Mouse (Mus musculus): ENCODE data around the gene Tchp. TPM values are rescaled to one million over a fixed set of nuclear protein-coding genes. Genes with fewer than 3 reads are reported as not detected.

The Tchp gene
- polyA plus RNA-seq, 1 experiment, result not detected

GRCm38 (mm10) chr5:114761980-114762379 lies 54.4 kb downstream of the Tchp start:
- H3K4me1 ChIP-seq (ENCODE audit: control insufficient read depth, insufficient read depth, low read length), result peaks cover 8% of the 10 kb centered on the region; the same call in 1 of the 2 replicates
- TF ChIP-seq POLR2A (IDR thresholded peaks at IDR 0.05; ENCODE audit: insufficient read depth, low read depth, low read length) (no peak), CTCF (IDR thresholded peaks at IDR 0.05; ENCODE audit: insufficient read depth, low read depth, low read length) (no peak)
- H3K4me3 ChIP-seq (ENCODE audit: insufficient read depth, low read depth, low read length), result no peak overlapping the region
- 77% methylated on average over 8 of the region's 8 CpGs for WGBS
- no peak overlapping the region for H3K27ac ChIP-seq (ENCODE audit: insufficient read depth, low read depth, low read length)

GRCm38 (mm10) chr5:114764812-114765735 lies 57.5 kb downstream of the Tchp start:
- Histone ChIP-seq H3K4me3 (ENCODE audit: insufficient read depth, low read depth, low read length) (no peak overlapping the region), H3K27ac (ENCODE audit: insufficient read depth, low read depth, low read length) (no peak overlapping the region), H3K4me1 (ENCODE audit: control insufficient read depth, insufficient read depth, low read length) (peaks cover 15% of the 10 kb centered on the region; the same call in 1 of the 2 replicates)
- TF ChIP-seq CTCF (IDR thresholded peaks at IDR 0.05; ENCODE audit: insufficient read depth, low read depth, low read length) (no peak), POLR2A (IDR thresholded peaks at IDR 0.05; ENCODE audit: insufficient read depth, low read depth, low read length) (no peak)
- 70% methylated on average over 18 of the region's 18 CpGs for WGBS

- no peak overlapping the region for H3K27ac ChIP-seq (ENCODE audit: insufficient read depth, low read depth, low read length)
- TF ChIP-seq POLR2A (IDR thresholded peaks at IDR 0.05; ENCODE audit: insufficient read depth, low read depth, low read length) (no peak), CTCF (IDR thresholded peaks at IDR 0.05; ENCODE audit: insufficient read depth, low read depth, low read length) (no peak)
- WGBS, result 90% methylated on average over 8 of the region's 8 CpGs
- H3K4me1 ChIP-seq (ENCODE audit: control insufficient read depth, insufficient read depth, low read length), result peaks cover 15% of the 10 kb centered on the region; the same call in 1 of the 2 replicates
- no peak overlapping the region for H3K4me3 ChIP-seq (ENCODE audit: insufficient read depth, low read depth, low read length)
Measured at GRCm38 (mm10) chr5:114766686-114767085, 59.1 kb downstream of the Tchp start.

GRCm38 (mm10) chr5:114767185-114767584 lies 59.6 kb downstream of the Tchp start:
- 83% methylated on average over 7 of the region's 7 CpGs for WGBS
- Histone ChIP-seq H3K4me1 (ENCODE audit: control insufficient read depth, insufficient read depth, low read length) (peaks cover 18% of the 10 kb centered on the region; the same call in 1 of the 2 replicates), H3K27ac (ENCODE audit: insufficient read depth, low read depth, low read length) (no peak overlapping the region), H3K4me3 (ENCODE audit: insufficient read depth, low read depth, low read length) (no peak overlapping the region)
- TF ChIP-seq POLR2A (IDR thresholded peaks at IDR 0.05; ENCODE audit: insufficient read depth, low read depth, low read length) (no peak), CTCF (IDR thresholded peaks at IDR 0.05; ENCODE audit: insufficient read depth, low read depth, low read length) (no peak)

GRCm38 (mm10) chr5:114769786-114770185 lies 62.2 kb downstream of the Tchp start:
- H3K4me1 ChIP-seq (ENCODE audit: control insufficient read depth, insufficient read depth, low read length), result peaks cover 18% of the 10 kb centered on the region; the same call in 1 of the 2 replicates
- WGBS, result 87% methylated on average over 8 of the region's 8 CpGs
- H3K4me3 ChIP-seq (ENCODE audit: insufficient read depth, low read depth, low read length), result no peak overlapping the region
- no peak for TF ChIP-seq POLR2A (IDR thresholded peaks at IDR 0.05; ENCODE audit: insufficient read depth, low read depth, low read length)
- no peak for TF ChIP-seq CTCF (IDR thresholded peaks at IDR 0.05; ENCODE audit: insufficient read depth, low read depth, low read length)
- no peak overlapping the region for H3K27ac ChIP-seq (ENCODE audit: insufficient read depth, low read depth, low read length)

- Histone ChIP-seq H3K27ac (ENCODE audit: insufficient read depth, low read depth, low read length) (no peak overlapping the region; the same call in 1 of the 2 replicates), H3K4me3 (ENCODE audit: insufficient read depth, low read depth, low read length) (0 out of 2 replicates have a peak overlapping the region, but pooled peaks have one; percentile 9), H3K4me1 (ENCODE audit: control insufficient read depth, insufficient read depth, low read length) (peaks cover 11% of the 10 kb centered on the region)
- no peak for TF ChIP-seq CTCF (IDR thresholded peaks at IDR 0.05; ENCODE audit: insufficient read depth, low read depth, low read length)
- no peak for TF ChIP-seq POLR2A (IDR thresholded peaks at IDR 0.05; ENCODE audit: insufficient read depth, low read depth, low read length)
- WGBS, result 30% methylated on average over 8 of the region's 8 CpGs
Measured at GRCm38 (mm10) chr5:114771796-114772195, 64.2 kb downstream of the Tchp start.

Other genes with a start within 250 kb of the Tchp start
- not detected in 2 replicates for gene Fam222a, start 139.7 kb upstream of the Tchp start, polyA plus RNA-seq (2012; ENCODE audit: insufficient read depth, insufficient read length, low replicate concordance, missing spikeins)
- gene Trpv4, start 49.3 kb upstream of the Tchp start, polyA plus RNA-seq (2012; ENCODE audit: insufficient read depth, insufficient read length, low replicate concordance, missing spikeins), result not detected in 2 replicates
- gene Gltp, start 16.8 kb upstream of the Tchp start, polyA plus RNA-seq (2012; ENCODE audit: insufficient read depth, insufficient read length, low replicate concordance, missing spikeins), result not detected in 2 replicates
- gene Ankrd13a, start 66.9 kb downstream of the Tchp start, polyA plus RNA-seq (2012; ENCODE audit: insufficient read depth, insufficient read length, low replicate concordance, missing spikeins), result not detected in 2 replicates
- gene Git2, start 67.8 kb downstream of the Tchp start, polyA plus RNA-seq (2012; ENCODE audit: insufficient read depth, insufficient read length, low replicate concordance, missing spikeins), result not detected in 2 replicates
- not detected in 2 replicates for gene 1500011B03Rik, start 115.7 kb downstream of the Tchp start, polyA plus RNA-seq (2012; ENCODE audit: insufficient read depth, insufficient read length, low replicate concordance, missing spikeins)
- not detected in 2 replicates for gene 4930519G04Rik, start 145.9 kb downstream of the Tchp start, polyA plus RNA-seq (2012; ENCODE audit: insufficient read depth, insufficient read length, low replicate concordance, missing spikeins)
- not detected in 2 replicates for gene Gm9936, start 150.9 kb downstream of the Tchp start, polyA plus RNA-seq (2012; ENCODE audit: insufficient read depth, insufficient read length, low replicate concordance, missing spikeins)
- not detected in 2 replicates for gene Oasl2, start 189.2 kb downstream of the Tchp start, polyA plus RNA-seq (2012; ENCODE audit: insufficient read depth, insufficient read length, low replicate concordance, missing spikeins)
- gene Oasl1, start 215.5 kb downstream of the Tchp start, polyA plus RNA-seq (2012; ENCODE audit: insufficient read depth, insufficient read length, low replicate concordance, missing spikeins), result not detected in 2 replicates
- gene 2210016L21Rik, start 234.4 kb downstream of the Tchp start, polyA plus RNA-seq (2012; ENCODE audit: insufficient read depth, insufficient read length, low replicate concordance, missing spikeins), result not detected in 2 replicates